Mouse (Mus musculus): ENCODE results near the gene Pramef17. TPM values are rescaled to one million over a fixed set of nuclear protein-coding genes. Genes with fewer than 3 reads are reported as not detected.
"Not testable (repeated sequence)": the region's sequence is repeated elsewhere in the genome, so short reads cannot be mapped to it uniquely, and the experiment has no call there.

Pramef17 gene
- not detected in 2 replicates for polyA plus RNA-seq (2015; fragmentation: Nextera tagmentation; extraction: Ambion mirVana)

- 54% methylated on average over 3 of the region's 3 CpGs for WGBS
Measured at GRCm38 (mm10) chr4:143994269-143994668, at the start of gene Pramef17. Pramef17 (minus strand) TSS chr4:143994369.

DNA sequence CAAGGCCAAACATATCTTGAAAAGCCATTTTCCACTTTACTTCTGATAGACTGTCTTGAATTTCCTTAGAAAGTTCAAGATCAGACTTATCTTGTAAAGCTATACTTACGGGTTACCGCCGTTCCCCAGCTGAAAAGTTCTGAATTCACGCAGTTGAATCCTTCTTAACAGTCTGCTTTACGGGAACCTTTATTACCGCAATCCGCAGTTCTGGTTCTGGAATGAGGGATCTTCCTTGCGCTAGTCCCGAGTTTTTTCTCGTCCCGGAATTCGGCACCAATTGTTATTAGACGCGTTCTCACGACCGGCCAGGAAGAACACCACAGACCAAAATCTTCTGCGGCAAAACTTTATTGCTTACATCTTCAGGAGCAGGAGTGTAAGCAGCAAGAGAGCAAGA is 6.0 kb downstream of the Pramef17 start:
- not testable (repeated sequence) for ATAC-seq (replicated peaks; ENCODE audit: low FRiP score, low read depth); H3K36me3 ChIP-seq (ENCODE audit: insufficient read depth, low read length); DNase-seq (ENCODE audit: low spot score); H3K9me3 ChIP-seq (replicated peaks; ENCODE audit: low read length); H3K27me3 ChIP-seq (ENCODE audit: insufficient read depth, low read length); H3K4me1 ChIP-seq (replicated peaks; ENCODE audit: insufficient read depth, low read length); H3K4me3 ChIP-seq (replicated peaks; ENCODE audit: low read depth, low read length); H3K4me2 ChIP-seq (ENCODE audit: low read length); H3K27ac ChIP-seq; H3K9ac ChIP-seq (ENCODE audit: low read depth, low read length)
- WGBS, result 95% methylated on average over 12 of the region's 17 CpGs

More at GRCm38 (mm10) chr4:143994269-143994668, at the start of gene Pramef17:
- H3K36me3 ChIP-seq (ENCODE audit: insufficient read depth, low read length); H3K4me2 ChIP-seq (ENCODE audit: low read length); H3K27ac ChIP-seq; H3K4me1 ChIP-seq (replicated peaks; ENCODE audit: insufficient read depth, low read length); H3K27me3 ChIP-seq (ENCODE audit: insufficient read depth, low read length); ATAC-seq (replicated peaks; ENCODE audit: low FRiP score, low read depth); H3K9me3 ChIP-seq (replicated peaks; ENCODE audit: low read length); H3K9ac ChIP-seq (ENCODE audit: low read depth, low read length); DNase-seq (ENCODE audit: low spot score); H3K4me3 ChIP-seq (replicated peaks; ENCODE audit: low read depth, low read length): not testable (repeated sequence)

DNA sequence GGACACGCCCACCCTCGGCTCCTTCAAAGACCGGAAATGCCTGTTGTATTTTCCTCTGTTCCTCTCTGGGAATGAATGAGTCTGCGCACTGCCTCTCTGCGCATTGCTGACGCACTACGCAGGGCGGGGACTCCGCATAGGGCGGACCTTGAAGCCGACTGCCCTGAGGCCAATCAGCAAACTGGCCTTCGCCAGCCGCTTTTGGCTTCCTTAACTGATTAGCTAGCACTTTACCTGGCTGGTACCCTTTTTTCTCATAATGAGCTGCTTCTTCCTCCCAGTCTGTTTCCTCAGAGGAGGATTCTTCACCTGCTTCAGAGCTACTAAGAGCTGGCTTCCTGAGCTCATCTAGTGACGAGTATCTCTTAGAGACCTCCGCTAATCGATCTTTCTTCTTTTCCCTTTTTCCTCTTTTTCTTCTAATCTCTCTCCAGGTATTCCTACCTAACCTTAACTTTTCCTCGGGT is 6.7 kb downstream of the Pramef17 start:
- ATAC-seq (replicated peaks; ENCODE audit: low FRiP score, low read depth); DNase-seq (ENCODE audit: low spot score); H3K9ac ChIP-seq (ENCODE audit: low read depth, low read length); H3K27ac ChIP-seq; H3K36me3 ChIP-seq (ENCODE audit: insufficient read depth, low read length); H3K4me2 ChIP-seq (ENCODE audit: low read length); H3K4me1 ChIP-seq (replicated peaks; ENCODE audit: insufficient read depth, low read length); H3K9me3 ChIP-seq (replicated peaks; ENCODE audit: low read length); H3K4me3 ChIP-seq (replicated peaks; ENCODE audit: low read depth, low read length); H3K27me3 ChIP-seq (ENCODE audit: insufficient read depth, low read length): not testable (repeated sequence)
- WGBS, result 96% methylated on average over 8 of the region's 17 CpGs

DNA sequence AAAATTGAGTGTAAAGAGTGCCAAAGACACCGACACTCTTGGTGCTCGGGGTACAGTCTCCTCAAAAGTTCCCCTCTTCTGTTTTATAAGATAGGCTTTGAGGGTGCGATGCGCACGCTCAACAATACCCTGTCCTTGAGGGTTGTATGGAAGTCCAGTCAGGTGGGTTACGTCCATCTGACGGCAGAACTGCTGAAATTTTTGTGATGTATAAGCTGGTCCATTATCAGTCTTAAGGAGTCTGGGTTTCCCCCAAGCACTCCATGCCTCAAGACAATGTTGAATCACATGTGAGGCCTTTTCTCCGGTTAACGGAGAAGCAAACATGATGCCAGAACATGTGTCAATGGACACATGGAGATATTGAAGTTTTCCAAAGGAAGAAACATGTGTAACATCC is 8.4 kb downstream of the Pramef17 start:
- not testable (repeated sequence) for DNase-seq (ENCODE audit: low spot score); H3K4me2 ChIP-seq (ENCODE audit: low read length); H3K36me3 ChIP-seq (ENCODE audit: insufficient read depth, low read length); ATAC-seq (replicated peaks; ENCODE audit: low FRiP score, low read depth); H3K9me3 ChIP-seq (replicated peaks; ENCODE audit: low read length); H3K4me3 ChIP-seq (replicated peaks; ENCODE audit: low read depth, low read length); H3K4me1 ChIP-seq (replicated peaks; ENCODE audit: insufficient read depth, low read length); H3K9ac ChIP-seq (ENCODE audit: low read depth, low read length); H3K27ac ChIP-seq; H3K27me3 ChIP-seq (ENCODE audit: insufficient read depth, low read length)
- WGBS, result 100% methylated on average over 2 of the region's 9 CpGs

DNA sequence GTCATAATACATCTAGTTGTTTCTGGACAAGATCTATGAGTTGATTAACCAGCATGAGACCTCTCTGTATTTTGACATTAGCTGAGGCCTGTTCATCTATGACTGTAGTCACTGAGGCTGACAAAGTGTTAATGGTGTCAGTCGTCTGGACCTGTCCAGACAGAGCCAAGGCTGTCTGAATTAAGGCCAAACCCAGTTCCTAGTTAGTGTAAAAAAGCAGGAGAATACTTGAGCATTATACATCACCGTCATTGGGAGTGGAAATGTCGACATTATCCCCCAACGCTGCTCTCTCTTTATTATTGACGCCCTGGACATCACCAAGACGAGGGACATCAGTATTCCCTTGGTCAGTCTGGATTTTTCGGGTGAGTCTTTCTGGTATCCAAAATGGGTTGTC is 9.0 kb downstream of the Pramef17 start:
- not testable (repeated sequence) for H3K4me2 ChIP-seq (ENCODE audit: low read length); H3K27me3 ChIP-seq (ENCODE audit: insufficient read depth, low read length); H3K36me3 ChIP-seq (ENCODE audit: insufficient read depth, low read length); H3K27ac ChIP-seq; H3K4me3 ChIP-seq (replicated peaks; ENCODE audit: low read depth, low read length); H3K4me1 ChIP-seq (replicated peaks; ENCODE audit: insufficient read depth, low read length); H3K9me3 ChIP-seq (replicated peaks; ENCODE audit: low read length); ATAC-seq (replicated peaks; ENCODE audit: low FRiP score, low read depth); DNase-seq (ENCODE audit: low spot score); H3K9ac ChIP-seq (ENCODE audit: low read depth, low read length)
- no CpG with 5 or more reads among the region's 7 CpGs for WGBS

- H3K9me3 ChIP-seq (replicated peaks; ENCODE audit: low read length); H3K9ac ChIP-seq (ENCODE audit: low read depth, low read length); H3K27me3 ChIP-seq (ENCODE audit: insufficient read depth, low read length); H3K4me2 ChIP-seq (ENCODE audit: low read length); H3K36me3 ChIP-seq (ENCODE audit: insufficient read depth, low read length); DNase-seq (ENCODE audit: low spot score); H3K4me3 ChIP-seq (replicated peaks; ENCODE audit: low read depth, low read length); ATAC-seq (replicated peaks; ENCODE audit: low FRiP score, low read depth); H3K4me1 ChIP-seq (replicated peaks; ENCODE audit: insufficient read depth, low read length); H3K27ac ChIP-seq: not testable (repeated sequence)
- WGBS, result no CpG with 5 or more reads among the region's 1 CpGs
Measured at GRCm38 (mm10) chr4:143983446-143983845, 10.7 kb downstream of the Pramef17 start.

- not testable (repeated sequence) for H3K4me2 ChIP-seq (ENCODE audit: low read length); H3K4me3 ChIP-seq (replicated peaks; ENCODE audit: low read depth, low read length); H3K27ac ChIP-seq; ATAC-seq (replicated peaks; ENCODE audit: low FRiP score, low read depth); H3K9me3 ChIP-seq (replicated peaks; ENCODE audit: low read length); H3K9ac ChIP-seq (ENCODE audit: low read depth, low read length); H3K4me1 ChIP-seq (replicated peaks; ENCODE audit: insufficient read depth, low read length); H3K36me3 ChIP-seq (ENCODE audit: insufficient read depth, low read length); DNase-seq (ENCODE audit: low spot score); H3K27me3 ChIP-seq (ENCODE audit: insufficient read depth, low read length)
- WGBS, result 64% methylated on average over 2 of the region's 2 CpGs
Measured at GRCm38 (mm10) chr4:143966850-143967249, 27.3 kb downstream of the Pramef17 start, which contains the start of gene Gm13101. Gm13101 (minus strand) TSS chr4:143966950.

- WGBS, result 93% methylated on average over 1 of the region's 1 CpGs
Measured at GRCm38 (mm10) chr4:143950916-143951315, 43.3 kb downstream of the Pramef17 start, which contains the start of gene Pramef25. Pramef25 (minus strand) TSS chr4:143951016.

More at GRCm38 (mm10) chr4:143950916-143951315, 43.3 kb downstream of the Pramef17 start, which contains the start of gene Pramef25:
- ATAC-seq (replicated peaks; ENCODE audit: low FRiP score, low read depth); H3K4me1 ChIP-seq (replicated peaks; ENCODE audit: insufficient read depth, low read length); H3K9ac ChIP-seq (ENCODE audit: low read depth, low read length); DNase-seq (ENCODE audit: low spot score); H3K27me3 ChIP-seq (ENCODE audit: insufficient read depth, low read length); H3K36me3 ChIP-seq (ENCODE audit: insufficient read depth, low read length); H3K27ac ChIP-seq; H3K9me3 ChIP-seq (replicated peaks; ENCODE audit: low read length); H3K4me2 ChIP-seq (ENCODE audit: low read length); H3K4me3 ChIP-seq (replicated peaks; ENCODE audit: low read depth, low read length): not testable (repeated sequence)

Data from kidney, postnatal 0 days (tissue).